Mouse (Mus musculus) liver, embryonic 14.5 days (tissue): ENCODE measurements at regions not wholly inside any gene's neighbourhood (a gene's known extent, or its start where the extent isn't known, plus 50 kb on each side); places are given as distances from the start of the nearest gene placed in this dataset.
A peak's percentile ranks its signal among the peaks of the same experiment; 100 is the strongest.

Experiments
- ATAC-seq: fragments of 200-750 bp; cut with Nextera tagmentation; 2 replicates; pipeline ENCODE4 v1.8.0; 2017; ENCODE audit warnings: moderate number of reproducible peaks, mild to moderate bottlenecking, moderate library complexity; ENCODE audit not compliant: insufficient read depth
- DNase-seq, 3 experiments: peaks; one replicate each; pipeline ENCODE4 v3.0.0-alpha.2; 2012 to 2013; ENCODE audit warnings: low read depth in 3 of 3, low spot score in 3 of 3
- H3K27ac ChIP-seq: fragments of 300-500 bp; sonication (generic); 2 replicates; pipeline ENCODE4 v1.5.1; 2014; ENCODE audit warnings: moderate library complexity, mild to moderate bottlenecking, control low read depth, inconsistent platforms
- H3K27me3 ChIP-seq: fragments of 300-500 bp; sonication (generic); 2 replicates; pipeline ENCODE4 v1.6.1; 2014; ENCODE audit warnings: mild to moderate bottlenecking, low read length, moderate library complexity; ENCODE audit not compliant: control insufficient read depth, insufficient read depth
- H3K36me3 ChIP-seq: fragments of 300-500 bp; sonication (generic); replicated peaks from 2 replicates; pipeline ENCODE4 v1.6.1; 2014; ENCODE audit warnings: low read depth; ENCODE audit not compliant: control insufficient read depth, insufficient read depth
- H3K4me1 ChIP-seq, 2 experiments: fragments of 200-500 bp in 1 of 2; fragments of 300-500 bp in 1 of 2; sonication (generic) in 1 of 2; replicated peaks; 2 replicates each; pipeline ENCODE4 v1.6.1; 2012 to 2014; ENCODE audit warnings: antibody characterized with exemption in 1 of 2, inconsistent platforms in 1 of 2, low read length in 1 of 2; ENCODE audit not compliant: control insufficient read depth in 2 of 2, insufficient read depth in 2 of 2
- H3K4me2 ChIP-seq: fragments of 300-500 bp; sonication (generic); 2 replicates; pipeline ENCODE4 v1.6.1; 2014; ENCODE audit warnings: low read depth, mild to moderate bottlenecking, control low read depth, moderate library complexity
- H3K4me3 ChIP-seq, 2 experiments: fragments of 200-500 bp in 1 of 2; fragments of 300-500 bp in 1 of 2; sonication (generic) in 1 of 2; 2 replicates each; pipeline ENCODE4 v1.5.1; 2012 to 2014; ENCODE audit warnings: low read depth in 2 of 2, low read length in 2 of 2, mild to moderate bottlenecking in 2 of 2, control low read depth in 1 of 2, inconsistent platforms in 1 of 2, moderate library complexity in 1 of 2; ENCODE audit not compliant: insufficient read depth in 1 of 2
- H3K9ac ChIP-seq: fragments of 300-500 bp; sonication (generic); replicated peaks from 2 replicates; pipeline ENCODE4 v1.6.1; 2014; ENCODE audit warnings: mild to moderate bottlenecking, control low read depth, moderate library complexity
- H3K9me3 ChIP-seq: fragments of 300-500 bp; sonication (generic); 2 replicates; pipeline ENCODE4 v1.6.1; 2016; ENCODE audit warnings: low read length, mixed read lengths; ENCODE audit not compliant: control insufficient read depth
- CTCF ChIP-seq: IDR thresholded peaks from 2 replicates; pipeline ENCODE4 v1.5.1; 2016; ENCODE audit warnings: antibody characterized with exemption, low read depth, control low read depth
- EP300 ChIP-seq: IDR thresholded peaks from 2 replicates; pipeline ENCODE4 v1.6.1; 2016; ENCODE audit warnings: antibody characterized with exemption, low read depth
- WGBS: fragments of 180-500 bp; shearing (Covaris S2); extraction: QIAGEN DNeasy Blood & Tissue Kit; methylation state at CpG from one replicate; pipeline ENCODE4 v1.1.7; 2014; ENCODE audit not compliant: insufficient replicate concordance; 5-methylcytosine and 5-hydroxymethylcytosine counted together

GRCm38 (mm10) chr8:26689479-26690177 is 287.5 kb upstream of the Zfp703 start:
- H3K4me2 ChIP-seq: no peak overlapping the region
- H3K27ac ChIP-seq: no peak overlapping the region
- no peak for TF ChIP-seq CTCF
- no peak for TF ChIP-seq EP300
- WGBS: 30% methylated on average over 10 of the region's 10 CpGs
- DNase-seq (no peak), ATAC-seq (no peak)
- no peaks in the 10 kb centered on the region for H3K9me3 ChIP-seq
- no peak overlapping the region for H3K4me3 ChIP-seq
- H3K4me1 ChIP-seq: no peaks in the 10 kb centered on the region
- H3K9ac ChIP-seq: no peak overlapping the region
- no peaks in the 10 kb centered on the region for H3K27me3 ChIP-seq
- no peaks in the 10 kb centered on the region for H3K36me3 ChIP-seq

GRCm38 (mm10) chr8:26690178-26690735 is 286.9 kb upstream of the Zfp703 start:
- Histone ChIP-seq H3K4me3 (no peak overlapping the region), H3K4me1 (no peaks in the 10 kb centered on the region), H3K4me2 (no peak overlapping the region), H3K9ac (no peak overlapping the region), H3K27me3 (no peaks in the 10 kb centered on the region), H3K36me3 (no peaks in the 10 kb centered on the region), H3K9me3 (no peaks in the 10 kb centered on the region), H3K27ac (no peak overlapping the region)
- ATAC-seq: no peak
- WGBS: 40% methylated on average over 6 of the region's 6 CpGs
- no peak for DNase-seq
- no peak for TF ChIP-seq CTCF
- no peak for TF ChIP-seq EP300

- no peaks in the 10 kb centered on the region for H3K36me3 ChIP-seq
- H3K27ac ChIP-seq: no peak overlapping the region
- no peaks in the 10 kb centered on the region for H3K4me1 ChIP-seq
- no peaks in the 10 kb centered on the region for H3K27me3 ChIP-seq
- no peak overlapping the region for H3K4me3 ChIP-seq
- DNase-seq: no peak
- TF ChIP-seq CTCF: no peak
- no peak for TF ChIP-seq EP300
- no peaks in the 10 kb centered on the region for H3K9me3 ChIP-seq
- no peak overlapping the region for H3K9ac ChIP-seq
- WGBS: 51% methylated on average over 1 of the region's 4 CpGs
- H3K4me2 ChIP-seq: no peak overlapping the region
- no peak for ATAC-seq
These were observed 279.5 kb upstream of the Zfp703 start for GRCm38 (mm10) chr8:26697579-26698084.

- peak; percentile 28; the same call in 1 of the 2 replicates for ATAC-seq
- Histone ChIP-seq H3K4me1 (no peaks in the 10 kb centered on the region), H3K36me3 (no peaks in the 10 kb centered on the region), H3K27me3 (no peaks in the 10 kb centered on the region), H3K4me2 (no peak overlapping the region), H3K4me3 (no peak overlapping the region), H3K27ac (no peak overlapping the region), H3K9ac (no peak overlapping the region), H3K9me3 (no peaks in the 10 kb centered on the region)
- DNase-seq: peak in 1 of 3 experiments; percentile 46
- WGBS: 21% methylated on average over 7 of the region's 7 CpGs
- no peak for TF ChIP-seq CTCF
- TF ChIP-seq EP300: no peak
These were observed 278.5 kb upstream of the Zfp703 start for GRCm38 (mm10) chr8:26698580-26698979.

GRCm38 (mm10) chr8:26706048-26706767 is 270.9 kb upstream of the Zfp703 start:
- no peak overlapping the region for H3K4me2 ChIP-seq
- H3K4me1 ChIP-seq: no peaks in the 10 kb centered on the region
- no peak overlapping the region for H3K4me3 ChIP-seq
- H3K36me3 ChIP-seq: no peaks in the 10 kb centered on the region
- H3K27me3 ChIP-seq: no peaks in the 10 kb centered on the region
- TF ChIP-seq EP300 (no peak), CTCF (no peak)
- H3K9ac ChIP-seq: no peak overlapping the region
- DNase-seq: no peak
- no peak overlapping the region for H3K27ac ChIP-seq
- WGBS: 52% methylated on average over 9 of the region's 9 CpGs
- no peaks in the 10 kb centered on the region for H3K9me3 ChIP-seq
- no peak for ATAC-seq
